Mouse (Mus musculus) embryonic facial prominence, embryonic 13.5 days (tissue): Measurements from ENCODE around the gene Lyg2. TPM values are rescaled to one million over a fixed set of nuclear protein-coding genes. Genes with fewer than 3 reads are reported as not detected.

ENCODE experiments used
- ATAC-seq: fragments of 200-750 bp; cut with Nextera tagmentation; 2 replicates; pipeline ENCODE4 v1.8.0; 2017; ENCODE audit warnings: low read depth; ENCODE audit not compliant: insufficient number of reproducible peaks, insufficient read depth, low FRiP score, low TSS enrichment
- H3K27ac ChIP-seq: fragments of 300-500 bp; sonication (generic); 2 replicates; pipeline ENCODE4 v1.5.1; 2015; ENCODE audit warnings: moderate library complexity, mild to moderate bottlenecking, inconsistent platforms
- H3K27me3 ChIP-seq: fragments of 300-500 bp; sonication (generic); 2 replicates; pipeline ENCODE4 v1.6.1; 2015; ENCODE audit warnings: mild to moderate bottlenecking, inconsistent platforms
- H3K36me3 ChIP-seq: fragments of 300-500 bp; sonication (generic); 2 replicates; pipeline ENCODE4 v1.6.1; 2015; ENCODE audit warnings: mild to moderate bottlenecking, inconsistent platforms
- H3K4me1 ChIP-seq: fragments of 300-500 bp; sonication (generic); 2 replicates; pipeline ENCODE4 v1.6.1; 2015; ENCODE audit warnings: inconsistent platforms
- H3K4me2 ChIP-seq: fragments of 300-500 bp; sonication (generic); 2 replicates; pipeline ENCODE4 v1.6.1; 2015; ENCODE audit warnings: moderate library complexity, mild to moderate bottlenecking, inconsistent platforms
- H3K4me3 ChIP-seq: fragments of 300-500 bp; sonication (generic); 2 replicates; pipeline ENCODE4 v1.5.1; 2015; ENCODE audit warnings: mild to moderate bottlenecking, inconsistent platforms
- H3K9ac ChIP-seq: fragments of 300-500 bp; sonication (generic); 2 replicates; pipeline ENCODE4 v1.6.1; 2015; ENCODE audit warnings: mild to moderate bottlenecking, inconsistent platforms
- H3K9me3 ChIP-seq: fragments of 300-500 bp; sonication (generic); 2 replicates; pipeline ENCODE4 v1.6.1; 2016; ENCODE audit warnings: inconsistent platforms
- WGBS: fragments of 180-500 bp; shearing (Covaris S2); methylation state at CpG from one replicate; pipeline ENCODE4 v1.1.7; 2015; ENCODE audit warnings: mixed read lengths; 5-methylcytosine and 5-hydroxymethylcytosine counted together
- polyA plus RNA-seq: library from polyadenylated mRNA; unstranded; fragments of >200 nt; fragmentation: Nextera tagmentation; extraction: Ambion mirVana; gene quantifications from 2 replicates; pipeline ENCODE4 v1.2.1, GENCODE M21; 2015

The Lyg2 gene
- not detected in 2 replicates for polyA plus RNA-seq

- WGBS = 74% methylated on average over 5 of the region's 5 CpGs
These were observed at the start of gene Lyg2 for GRCm38 (mm10) chr1:37916393-37916792. Lyg2 (minus strand) TSS chr1:37916493.

GRCm38 (mm10) chr1:37965571-37965970 is 49.3 kb upstream of the Lyg2 start:
- ATAC-seq = no peak
- H3K4me2 ChIP-seq = no peak overlapping the region
- no peak overlapping the region for H3K4me3 ChIP-seq
- no peaks in the 10 kb centered on the region for H3K27me3 ChIP-seq
- H3K36me3 ChIP-seq = no peaks in the 10 kb centered on the region
- H3K9ac ChIP-seq = no peak overlapping the region
- 60% methylated on average over 10 of the region's 10 CpGs for WGBS
- no peaks in the 10 kb centered on the region for H3K4me1 ChIP-seq
- no peak overlapping the region for H3K27ac ChIP-seq
- no peaks in the 10 kb centered on the region for H3K9me3 ChIP-seq

More at GRCm38 (mm10) chr1:37916393-37916792, at the start of gene Lyg2:
- Histone ChIP-seq H3K27ac (no peak within 1 kb of the TSS), H3K4me3 (no peak within 1 kb of the TSS), H3K36me3 (no peaks in the 10 kb centered on the region), H3K27me3 (0 out of 2 replicates have a peak, but pooled peaks cover 2% of the 10 kb centered on the region), H3K4me1 (no peaks in the 10 kb centered on the region), H3K9ac (no peak within 1 kb of the TSS), H3K9me3 (no peaks in the 10 kb centered on the region), H3K4me2 (no peak within 1 kb of the TSS)
- ATAC-seq = no peak

- H3K27ac ChIP-seq = no peak overlapping the region
- 73% methylated on average over 5 of the region's 5 CpGs for WGBS
- H3K4me1 ChIP-seq = no peaks in the 10 kb centered on the region
- no peaks in the 10 kb centered on the region for H3K36me3 ChIP-seq
- no peaks in the 10 kb centered on the region for H3K9me3 ChIP-seq
- ATAC-seq = no peak
- H3K9ac ChIP-seq = no peak overlapping the region
- H3K4me2 ChIP-seq = no peak overlapping the region
- H3K4me3 ChIP-seq = no peak overlapping the region
- H3K27me3 ChIP-seq = 0 out of 2 replicates have a peak, but pooled peaks cover 5% of the 10 kb centered on the region
These were observed 43.2 kb upstream of the Lyg2 start for GRCm38 (mm10) chr1:37959486-37959885.

- no peak for ATAC-seq
- no peaks in the 10 kb centered on the region for H3K4me1 ChIP-seq
- WGBS = 69% methylated on average over 2 of the region's 2 CpGs
- H3K27ac ChIP-seq = no peak overlapping the region
- H3K4me3 ChIP-seq = no peak overlapping the region
- no peak overlapping the region for H3K9ac ChIP-seq
- no peak overlapping the region for H3K4me2 ChIP-seq
- H3K27me3 ChIP-seq = 0 out of 2 replicates have a peak, but pooled peaks cover 5% of the 10 kb centered on the region
- no peaks in the 10 kb centered on the region for H3K9me3 ChIP-seq
- no peaks in the 10 kb centered on the region for H3K36me3 ChIP-seq
These were observed 42.2 kb upstream of the Lyg2 start for GRCm38 (mm10) chr1:37958516-37958915.

GRCm38 (mm10) chr1:37957659-37958058 is 41.4 kb upstream of the Lyg2 start, which contains the start of gene Lyg1:
Lyg1 (minus strand) TSS chr1:37957759.
- Histone ChIP-seq H3K27me3 (0 out of 2 replicates have a peak, but pooled peaks cover 5% of the 10 kb centered on the region), H3K9ac (no peak within 1 kb of the TSS)

GRCm38 (mm10) chr1:37956690-37957431 is 40.6 kb upstream of the Lyg2 start:
- no peak for ATAC-seq
- 0 out of 2 replicates have a peak, but pooled peaks cover 5% of the 10 kb centered on the region for H3K27me3 ChIP-seq
- 41% methylated on average over 3 of the region's 3 CpGs for WGBS
- no peak overlapping the region for H3K4me3 ChIP-seq
- no peaks in the 10 kb centered on the region for H3K9me3 ChIP-seq
- H3K9ac ChIP-seq = no peak overlapping the region
- H3K4me1 ChIP-seq = no peaks in the 10 kb centered on the region
- H3K27ac ChIP-seq = no peak overlapping the region
- H3K4me2 ChIP-seq = no peak overlapping the region
- no peaks in the 10 kb centered on the region for H3K36me3 ChIP-seq

More at GRCm38 (mm10) chr1:37957659-37958058, 41.4 kb upstream of the Lyg2 start, which contains the start of gene Lyg1:
- no peaks in the 10 kb centered on the region for H3K4me1 ChIP-seq
- H3K36me3 ChIP-seq = no peaks in the 10 kb centered on the region
- no peak within 1 kb of the TSS for H3K4me2 ChIP-seq
- no peaks in the 10 kb centered on the region for H3K9me3 ChIP-seq
- no peak within 1 kb of the TSS for H3K27ac ChIP-seq
- 83% methylated on average over 5 of the region's 5 CpGs for WGBS
- H3K4me3 ChIP-seq = no peak within 1 kb of the TSS
- no peak for ATAC-seq

- Histone ChIP-seq H3K9me3 (no peaks in the 10 kb centered on the region), H3K4me2 (no peak overlapping the region), H3K36me3 (no peaks in the 10 kb centered on the region), H3K9ac (no peak overlapping the region), H3K27ac (no peak overlapping the region), H3K27me3 (0 out of 2 replicates have a peak, but pooled peaks cover 5% of the 10 kb centered on the region), H3K4me3 (no peak overlapping the region), H3K4me1 (no peaks in the 10 kb centered on the region)
- no peak for ATAC-seq
- WGBS = 93% methylated on average over 2 of the region's 2 CpGs
These were observed 39.0 kb upstream of the Lyg2 start for GRCm38 (mm10) chr1:37955251-37955650.

- no peak overlapping the region for H3K4me2 ChIP-seq
- no peak overlapping the region for H3K4me3 ChIP-seq
- H3K9ac ChIP-seq = no peak overlapping the region
- H3K36me3 ChIP-seq = no peaks in the 10 kb centered on the region
- no peak for ATAC-seq
- H3K4me1 ChIP-seq = no peaks in the 10 kb centered on the region
- H3K9me3 ChIP-seq = no peaks in the 10 kb centered on the region
- 75% methylated on average over 7 of the region's 7 CpGs for WGBS
- H3K27me3 ChIP-seq = 0 out of 2 replicates have a peak, but pooled peaks cover 5% of the 10 kb centered on the region
- no peak overlapping the region for H3K27ac ChIP-seq
These were observed 38.5 kb upstream of the Lyg2 start for GRCm38 (mm10) chr1:37954786-37955185.

GRCm38 (mm10) chr1:37948906-37949305 is 32.6 kb upstream of the Lyg2 start:
- no peaks in the 10 kb centered on the region for H3K36me3 ChIP-seq

GRCm38 (mm10) chr1:37931806-37932205 is 15.5 kb upstream of the Lyg2 start:
- ATAC-seq = no peak
- Histone ChIP-seq H3K9ac (no peak overlapping the region), H3K4me3 (no peak overlapping the region), H3K4me1 (no peaks in the 10 kb centered on the region), H3K27ac (no peak overlapping the region), H3K4me2 (no peak overlapping the region), H3K36me3 (no peaks in the 10 kb centered on the region), H3K9me3 (no peaks in the 10 kb centered on the region), H3K27me3 (no peaks in the 10 kb centered on the region)
- 20% methylated on average over 3 of the region's 3 CpGs for WGBS

More at GRCm38 (mm10) chr1:37948906-37949305, 32.6 kb upstream of the Lyg2 start:
- Histone ChIP-seq H3K27ac (no peak overlapping the region), H3K9me3 (no peaks in the 10 kb centered on the region), H3K4me1 (no peaks in the 10 kb centered on the region), H3K9ac (no peak overlapping the region), H3K4me2 (no peak overlapping the region), H3K27me3 (no peaks in the 10 kb centered on the region), H3K4me3 (no peak overlapping the region)
- WGBS = 74% methylated on average over 2 of the region's 2 CpGs
- no peak for ATAC-seq

GRCm38 (mm10) chr1:37925971-37926370 is 9.7 kb upstream of the Lyg2 start:
- no peak overlapping the region for H3K4me3 ChIP-seq
- WGBS = 69% methylated on average over 8 of the region's 8 CpGs
- H3K4me1 ChIP-seq = no peaks in the 10 kb centered on the region
- no peaks in the 10 kb centered on the region for H3K9me3 ChIP-seq
- no peak overlapping the region for H3K9ac ChIP-seq
- no peaks in the 10 kb centered on the region for H3K27me3 ChIP-seq
- H3K27ac ChIP-seq = no peak overlapping the region
- no peaks in the 10 kb centered on the region for H3K36me3 ChIP-seq
- no peak overlapping the region for H3K4me2 ChIP-seq
- ATAC-seq = no peak

GRCm38 (mm10) chr1:37922536-37922935 is 6.2 kb upstream of the Lyg2 start:
- no peaks in the 10 kb centered on the region for H3K36me3 ChIP-seq
- H3K4me3 ChIP-seq = no peak overlapping the region
- H3K27ac ChIP-seq = no peak overlapping the region
- no peak overlapping the region for H3K9ac ChIP-seq
- no peaks in the 10 kb centered on the region for H3K27me3 ChIP-seq
- 50% methylated on average over 8 of the region's 8 CpGs for WGBS
- no peaks in the 10 kb centered on the region for H3K4me1 ChIP-seq
- ATAC-seq = no peak
- no peaks in the 10 kb centered on the region for H3K9me3 ChIP-seq
- no peak overlapping the region for H3K4me2 ChIP-seq
